Mouse (Mus musculus) adrenal gland, adult (tissue): ENCODE results near the gene Plin3.

Experiments
- DNase-seq, 2 experiments: peaks; one replicate each; pipeline ENCODE4 v3.0.0; 2022 to 2023; ENCODE audit warnings: low spot score in 1 of 2; ENCODE audit not compliant: inconsistent age in 2 of 2

Plin3 gene

DNA sequence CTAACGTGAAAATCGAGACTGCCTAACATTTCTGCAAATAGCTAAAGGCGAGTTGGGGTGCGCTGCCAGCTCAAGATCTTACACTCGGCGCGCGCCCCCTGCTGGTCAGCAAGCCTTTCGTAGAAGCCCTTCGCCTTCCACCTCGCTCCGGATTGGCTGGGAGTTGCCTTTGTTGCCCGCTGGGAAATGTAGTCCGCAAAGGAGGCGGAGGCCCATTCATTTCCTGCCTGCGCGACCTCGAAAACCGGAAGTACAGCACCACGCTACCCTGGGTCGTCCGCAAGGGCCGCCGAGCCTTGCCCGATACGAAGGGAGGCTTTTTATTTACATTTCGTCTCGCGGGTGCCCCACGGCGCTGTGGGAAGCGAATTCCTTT lies 36.8 kb downstream of the Plin3 start:
- peak; percentile 98 to 99 for DNase-seq

DNA sequence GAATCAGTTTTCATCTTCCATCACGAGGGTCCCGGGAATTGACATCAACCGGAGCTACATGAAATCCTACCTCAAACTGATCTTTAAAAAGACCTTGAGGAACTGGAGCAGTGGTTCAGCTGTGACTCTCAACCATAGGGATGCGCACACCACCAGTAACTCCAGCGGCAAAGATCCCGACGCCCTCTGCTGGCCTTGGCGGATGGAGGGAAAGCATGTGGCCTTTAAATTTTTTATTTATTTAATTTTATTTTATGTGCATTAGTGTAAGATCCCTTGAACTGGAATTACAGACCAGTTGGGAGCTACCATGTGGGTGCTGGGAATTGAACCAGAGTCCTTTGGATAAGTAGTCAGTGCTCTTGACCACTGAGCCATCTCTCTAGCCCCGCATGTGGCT lies 37.2 kb downstream of the Plin3 start:
- peak; percentile 67 to 80 for DNase-seq

GRCm38 (mm10) chr17:56254695-56255094 lies 38.0 kb downstream of the Plin3 start:
- peak; percentile 29 to 42 for DNase-seq

DNA sequence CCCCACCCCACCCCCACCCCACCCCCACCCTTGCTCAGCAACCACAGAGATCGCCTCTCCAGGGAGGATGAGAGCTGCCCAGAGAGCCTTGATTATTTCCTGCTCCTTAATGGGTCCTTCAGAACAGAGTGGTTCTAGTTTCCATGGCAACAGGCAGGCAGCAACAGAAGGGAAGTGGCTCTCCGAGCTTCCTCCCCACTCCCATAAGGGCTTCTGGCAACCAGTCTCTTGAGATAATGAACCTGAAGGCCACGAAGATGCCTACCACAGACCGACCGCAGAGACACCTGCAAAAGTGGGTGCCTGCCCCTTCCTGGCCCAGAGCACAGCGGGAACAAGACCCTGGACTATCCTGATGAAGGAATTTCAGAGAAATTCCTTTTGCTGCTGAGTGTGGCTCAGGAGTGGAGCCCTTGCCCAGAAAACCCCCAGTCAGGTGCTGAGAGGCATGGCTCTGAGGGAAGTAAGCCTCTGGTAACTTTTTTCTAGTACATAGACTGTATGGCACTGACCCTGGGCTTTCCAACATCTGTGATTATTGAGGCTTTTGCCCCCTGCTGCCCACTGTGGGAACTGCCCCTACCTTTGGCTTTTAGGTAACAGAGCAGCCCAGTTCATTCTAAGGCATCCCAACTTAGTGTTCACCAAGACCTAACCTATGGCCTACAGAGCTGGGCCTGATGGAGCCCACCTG lies 41.4 kb downstream of the Plin3 start:
- peak; percentile 70 to 92 for DNase-seq

GRCm38 (mm10) chr17:56245608-56246007 lies 47.1 kb downstream of the Plin3 start:
- DNase-seq, result no peak

DNA sequence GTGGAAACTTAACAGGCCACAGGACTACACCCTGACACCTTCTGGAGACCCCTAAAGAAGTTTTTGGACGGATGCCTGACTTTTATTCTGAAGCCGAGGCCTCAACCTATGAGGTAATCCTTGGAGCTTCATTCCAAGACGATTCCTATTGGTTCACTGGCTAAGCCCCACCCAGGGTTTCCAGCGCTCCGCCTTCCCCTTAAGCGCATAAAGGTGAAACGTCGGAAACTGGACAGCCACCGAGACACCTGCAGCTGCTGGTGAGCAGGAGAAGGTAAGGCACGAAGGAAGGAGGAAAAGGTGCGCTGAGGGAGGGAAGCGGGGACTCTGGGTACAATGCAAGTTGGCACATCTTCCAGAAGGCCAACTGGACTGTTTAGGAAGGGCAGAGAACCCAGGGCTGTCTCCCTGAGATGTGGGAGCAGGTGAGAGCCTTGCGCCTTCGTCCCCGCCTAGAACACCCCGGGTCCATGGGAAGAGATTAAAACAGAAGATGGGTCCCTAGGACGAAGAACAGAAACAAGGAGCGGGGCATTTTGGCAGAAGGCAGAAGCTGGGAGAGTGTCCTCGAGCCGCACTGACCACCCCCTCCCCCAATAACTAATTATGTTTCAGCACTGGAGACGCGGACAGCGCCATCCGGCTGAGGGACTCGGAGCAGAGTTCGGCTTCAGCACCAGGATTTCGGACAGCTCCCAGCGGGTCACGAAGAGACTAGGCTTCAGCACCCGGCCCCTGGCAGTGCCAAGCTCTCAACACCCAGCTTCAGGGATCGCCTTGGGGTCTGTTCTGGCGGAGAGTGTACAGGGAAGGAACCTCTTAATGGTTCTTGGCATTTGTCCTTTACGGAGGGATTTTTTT lies 50.9 kb downstream of the Plin3 start:
- peak; percentile 82 to 93 for DNase-seq

DNA sequence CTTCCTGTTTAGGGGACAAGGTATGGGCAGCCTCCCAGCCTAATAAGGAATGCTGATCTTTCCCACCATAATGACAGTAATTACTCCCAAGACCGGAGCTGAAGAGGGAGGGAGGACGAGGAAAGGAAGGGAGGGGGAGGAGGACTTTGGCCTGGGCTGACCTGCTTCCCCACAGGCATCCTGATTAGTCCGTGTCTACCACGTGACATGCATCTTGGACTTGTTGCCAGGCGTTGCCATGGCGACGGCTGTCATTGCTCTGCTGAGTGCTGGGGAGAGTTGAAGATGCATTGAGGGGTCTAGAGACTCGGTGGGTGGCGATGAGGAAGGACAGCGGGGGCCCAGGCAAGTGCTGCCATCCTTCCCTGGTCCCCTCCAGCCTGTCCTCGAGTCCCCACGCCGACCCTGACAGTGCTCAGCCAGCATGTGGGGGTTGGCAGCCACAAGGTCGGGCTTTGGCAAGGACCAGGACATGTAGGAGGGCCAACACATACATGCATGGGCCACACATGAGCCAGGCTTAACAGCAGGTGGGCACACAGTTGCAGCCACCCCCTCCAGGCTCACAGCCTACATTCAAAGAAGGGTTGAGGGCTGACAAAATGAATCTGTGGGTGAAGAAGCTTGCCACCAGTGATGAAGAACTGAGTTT lies 58.7 kb downstream of the Plin3 start:
- peak in 1 of 2 experiments; percentile 58 for DNase-seq

DNA sequence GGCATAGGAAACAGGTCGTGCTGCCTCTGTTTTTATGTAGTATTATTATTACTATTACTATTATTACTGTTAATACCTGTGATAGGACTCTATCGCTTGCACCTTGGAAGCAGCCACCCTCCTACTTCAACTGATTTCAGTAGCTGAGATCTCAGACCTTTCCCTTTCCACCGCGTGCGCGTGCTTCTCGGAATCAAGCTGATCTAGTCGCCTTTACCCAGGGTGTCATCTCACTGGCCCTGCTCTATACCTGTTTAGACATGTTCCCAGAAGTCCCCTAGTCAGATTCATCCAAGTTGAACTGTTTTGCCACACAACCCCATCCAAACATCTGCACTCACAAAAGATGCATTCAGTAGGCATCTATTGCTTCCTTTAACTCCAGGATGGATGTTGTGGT lies 59.3 kb downstream of the Plin3 start:
- DNase-seq, result no peak

- no peak for DNase-seq
These were observed 62.7 kb downstream of the Plin3 start for GRCm38 (mm10) chr17:56229943-56230342.
